Mouse (Mus musculus) heart, postnatal 0 days (tissue): ENCODE measurements at regions not wholly inside any gene's neighbourhood (a gene's known extent, or its start where the extent isn't known, plus 50 kb on each side); places are given as distances from the start of the nearest gene placed in this dataset.

ENCODE experiments used
- CTCF ChIP-seq: IDR thresholded peaks from 2 replicates; pipeline ENCODE4 v1.5.1; 2016; ENCODE audit warnings: antibody characterized with exemption, control low read depth, low read depth
- EP300 ChIP-seq: IDR thresholded peaks from 2 replicates; pipeline ENCODE4 v1.6.1; 2016; ENCODE audit warnings: antibody characterized with exemption, low read depth

DNA sequence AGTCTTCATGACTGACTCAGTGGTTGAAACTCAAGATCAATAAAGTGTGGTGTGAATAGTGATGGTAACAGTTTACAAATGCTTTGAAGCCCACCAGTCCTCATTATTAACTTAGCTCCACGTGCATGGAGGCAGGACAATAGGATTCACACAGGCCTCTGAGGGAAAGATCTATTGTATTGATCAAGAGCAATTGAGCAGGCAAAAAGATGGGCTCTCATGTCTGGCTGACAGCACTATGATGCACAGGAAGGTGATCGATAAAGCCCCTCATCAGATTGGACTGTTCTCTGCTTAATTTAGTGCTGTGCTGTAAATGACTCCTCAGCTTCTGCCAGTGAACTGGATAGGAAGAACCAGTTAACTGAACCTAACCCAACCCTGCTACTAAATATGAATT, 247.5 kb upstream of the Ddi1 start:
- no peak for TF ChIP-seq CTCF
- TF ChIP-seq EP300, result no peak
